Mouse (Mus musculus): Measurements from ENCODE around the gene Tmtc1. TPM values are rescaled to one million over a fixed set of nuclear protein-coding genes. Genes with fewer than 3 reads are reported as not detected.

The Tmtc1 gene
- total RNA-seq, 1 experiment = 5.8 TPM

GRCm38 (mm10) chr6:148255395-148256053 lies 188.7 kb downstream of the Tmtc1 start:
- Histone ChIP-seq H3K27ac (ENCODE audit: insufficient read depth, low read depth, low read length, poor library complexity, severe bottlenecking) (no peak overlapping the region), H3K9me3 (ENCODE audit: control insufficient read depth, insufficient read depth, low read depth, low read length) (no peaks in the 10 kb centered on the region), H3K9ac (ENCODE audit: insufficient read depth, low read depth, low read length, poor library complexity, severe bottlenecking) (no peak overlapping the region), H3K36me3 (ENCODE audit: control insufficient read depth, insufficient read depth, low read length, poor library complexity, severe bottlenecking) (no peaks in the 10 kb centered on the region), H3K4me1 (ENCODE audit: control insufficient read depth in 2 of 2, insufficient read depth in 2 of 2, low read length in 2 of 2, poor library complexity in 1 of 2) (no peaks in the 10 kb centered on the region), H3K4me3 (ENCODE audit: insufficient read depth in 1 of 2, low read depth in 1 of 2, low read length in 2 of 2, poor library complexity in 1 of 2, severe bottlenecking in 1 of 2) (no peak overlapping the region)
- no peak for TF ChIP-seq MAFK (IDR thresholded peaks at IDR 0.05; ENCODE audit: insufficient read depth, low read depth, low read length)
- no peak for TF ChIP-seq CHD2 (IDR thresholded peaks at IDR 0.05; ENCODE audit: low read depth, low read length)
- no peak for DNase-seq (ENCODE audit: low read depth, low spot score)
- in situ Hi-C loops (cut with MboI; ENCODE audit: low sequenced_read_pairs in 2 of 2, unreplicated experiment in 2 of 2) = no loop called here

GRCm38 (mm10) chr6:148249221-148249620 lies 195.0 kb downstream of the Tmtc1 start:
- in situ Hi-C loops (cut with MboI; ENCODE audit: low sequenced_read_pairs in 2 of 2, unreplicated experiment in 2 of 2) = no loop called here

GRCm38 (mm10) chr6:148248625-148249024 lies 195.6 kb downstream of the Tmtc1 start:
- Histone ChIP-seq H3K36me3 (ENCODE audit: control insufficient read depth, insufficient read depth, low read length, poor library complexity, severe bottlenecking) (peaks cover 6% of the 10 kb centered on the region; the same call in 1 of the 2 replicates), H3K4me3 (ENCODE audit: insufficient read depth in 1 of 2, low read depth in 1 of 2, low read length in 2 of 2, poor library complexity in 1 of 2, severe bottlenecking in 1 of 2) (no peak overlapping the region), H3K27ac (ENCODE audit: insufficient read depth, low read depth, low read length, poor library complexity, severe bottlenecking) (no peak overlapping the region), H3K4me1 (ENCODE audit: control insufficient read depth in 2 of 2, insufficient read depth in 2 of 2, low read length in 2 of 2, poor library complexity in 1 of 2) (no peaks in the 10 kb centered on the region), H3K9ac (ENCODE audit: insufficient read depth, low read depth, low read length, poor library complexity, severe bottlenecking) (no peak overlapping the region), H3K9me3 (ENCODE audit: control insufficient read depth, insufficient read depth, low read depth, low read length) (no peaks in the 10 kb centered on the region)
- no peak for TF ChIP-seq ZC3H11A (IDR thresholded peaks at IDR 0.05; ENCODE audit: borderline replicate concordance, low read depth, low read length)
- peak; percentile 27 for DNase-seq (ENCODE audit: low read depth, low spot score)
- in situ Hi-C loops (cut with MboI; ENCODE audit: low sequenced_read_pairs in 2 of 2, unreplicated experiment in 2 of 2) = no loop called here

More at GRCm38 (mm10) chr6:148249221-148249620, 195.0 kb downstream of the Tmtc1 start:
- peaks cover 3% of the 10 kb centered on the region; the same call in 1 of the 2 replicates for H3K36me3 ChIP-seq (ENCODE audit: control insufficient read depth, insufficient read depth, low read length, poor library complexity, severe bottlenecking)
- H3K4me1 ChIP-seq (ENCODE audit: control insufficient read depth in 2 of 2, insufficient read depth in 2 of 2, low read length in 2 of 2, poor library complexity in 1 of 2) = no peaks in the 10 kb centered on the region
- no peak overlapping the region for H3K27ac ChIP-seq (ENCODE audit: insufficient read depth, low read depth, low read length, poor library complexity, severe bottlenecking)
- no peak overlapping the region for H3K9ac ChIP-seq (ENCODE audit: insufficient read depth, low read depth, low read length, poor library complexity, severe bottlenecking)
- no peaks in the 10 kb centered on the region for H3K9me3 ChIP-seq (ENCODE audit: control insufficient read depth, insufficient read depth, low read depth, low read length)
- H3K4me3 ChIP-seq (ENCODE audit: insufficient read depth in 1 of 2, low read depth in 1 of 2, low read length in 2 of 2, poor library complexity in 1 of 2, severe bottlenecking in 1 of 2) = no peak overlapping the region
- TF ChIP-seq ZNF384 (IDR thresholded peaks at IDR 0.05; ENCODE audit: low read depth, low read length) (no peak), HCFC1 (IDR thresholded peaks at IDR 0.05; ENCODE audit: borderline replicate concordance, insufficient read depth, low read length) (no peak), ZC3H11A (IDR thresholded peaks at IDR 0.05; ENCODE audit: borderline replicate concordance, low read depth, low read length) (no peak), CHD2 (IDR thresholded peaks at IDR 0.05; ENCODE audit: low read depth, low read length) (no peak), MAFK (IDR thresholded peaks at IDR 0.05; ENCODE audit: insufficient read depth, low read depth, low read length) (no peak)
- no peak for DNase-seq (ENCODE audit: low read depth, low spot score)

GRCm38 (mm10) chr6:148246544-148246943 lies 197.6 kb downstream of the Tmtc1 start:
- Histone ChIP-seq H3K4me1 (ENCODE audit: control insufficient read depth in 2 of 2, insufficient read depth in 2 of 2, low read length in 2 of 2, poor library complexity in 1 of 2) (no peaks in the 10 kb centered on the region), H3K9me3 (ENCODE audit: control insufficient read depth, insufficient read depth, low read depth, low read length) (no peaks in the 10 kb centered on the region), H3K27ac (ENCODE audit: insufficient read depth, low read depth, low read length, poor library complexity, severe bottlenecking) (no peak overlapping the region), H3K4me3 (ENCODE audit: insufficient read depth in 1 of 2, low read depth in 1 of 2, low read length in 2 of 2, poor library complexity in 1 of 2, severe bottlenecking in 1 of 2) (no peak overlapping the region), H3K36me3 (ENCODE audit: control insufficient read depth, insufficient read depth, low read length, poor library complexity, severe bottlenecking) (peaks cover 7% of the 10 kb centered on the region; the same call in 1 of the 2 replicates), H3K9ac (ENCODE audit: insufficient read depth, low read depth, low read length, poor library complexity, severe bottlenecking) (no peak overlapping the region)
- no peak for TF ChIP-seq MAFK (IDR thresholded peaks at IDR 0.05; ENCODE audit: insufficient read depth, low read depth, low read length)
- no peak for TF ChIP-seq ZNF384 (IDR thresholded peaks at IDR 0.05; ENCODE audit: low read depth, low read length)
- TF ChIP-seq CHD2 (IDR thresholded peaks at IDR 0.05; ENCODE audit: low read depth, low read length) = no peak
- TF ChIP-seq HCFC1 (IDR thresholded peaks at IDR 0.05; ENCODE audit: borderline replicate concordance, insufficient read depth, low read length) = no peak
- no peak for TF ChIP-seq ZC3H11A (IDR thresholded peaks at IDR 0.05; ENCODE audit: borderline replicate concordance, low read depth, low read length)
- in situ Hi-C loops (cut with MboI; ENCODE audit: low sequenced_read_pairs in 2 of 2, unreplicated experiment in 2 of 2) = no loop called here
- DNase-seq (ENCODE audit: low read depth, low spot score) = no peak

GRCm38 (mm10) chr6:148244836-148245235 lies 199.4 kb downstream of the Tmtc1 start:
- no peak for TF ChIP-seq HCFC1 (IDR thresholded peaks at IDR 0.05; ENCODE audit: borderline replicate concordance, insufficient read depth, low read length)
- no peak for TF ChIP-seq CHD2 (IDR thresholded peaks at IDR 0.05; ENCODE audit: low read depth, low read length)
- no peak for TF ChIP-seq ZC3H11A (IDR thresholded peaks at IDR 0.05; ENCODE audit: borderline replicate concordance, low read depth, low read length)
- TF ChIP-seq MAFK (IDR thresholded peaks at IDR 0.05; ENCODE audit: insufficient read depth, low read depth, low read length) = no peak
- TF ChIP-seq ZNF384 (IDR thresholded peaks at IDR 0.05; ENCODE audit: low read depth, low read length) = no peak
- peaks cover 7% of the 10 kb centered on the region; the same call in 1 of the 2 replicates for H3K36me3 ChIP-seq (ENCODE audit: control insufficient read depth, insufficient read depth, low read length, poor library complexity, severe bottlenecking)
- in situ Hi-C loops (cut with MboI; ENCODE audit: low sequenced_read_pairs in 2 of 2, unreplicated experiment in 2 of 2) = no loop called here
- no peak overlapping the region for H3K9ac ChIP-seq (ENCODE audit: insufficient read depth, low read depth, low read length, poor library complexity, severe bottlenecking)
- DNase-seq (ENCODE audit: low read depth, low spot score) = no peak
- no peaks in the 10 kb centered on the region for H3K4me1 ChIP-seq (ENCODE audit: control insufficient read depth in 2 of 2, insufficient read depth in 2 of 2, low read length in 2 of 2, poor library complexity in 1 of 2)
- H3K9me3 ChIP-seq (ENCODE audit: control insufficient read depth, insufficient read depth, low read depth, low read length) = no peaks in the 10 kb centered on the region
- H3K27ac ChIP-seq (ENCODE audit: insufficient read depth, low read depth, low read length, poor library complexity, severe bottlenecking) = no peak overlapping the region
- no peak overlapping the region for H3K4me3 ChIP-seq (ENCODE audit: insufficient read depth in 1 of 2, low read depth in 1 of 2, low read length in 2 of 2, poor library complexity in 1 of 2, severe bottlenecking in 1 of 2)

All from ES-E14 (cell line).